Comparison of ENCODE assay signal across 27 mouse cellular contexts in the genomic region with DNA sequence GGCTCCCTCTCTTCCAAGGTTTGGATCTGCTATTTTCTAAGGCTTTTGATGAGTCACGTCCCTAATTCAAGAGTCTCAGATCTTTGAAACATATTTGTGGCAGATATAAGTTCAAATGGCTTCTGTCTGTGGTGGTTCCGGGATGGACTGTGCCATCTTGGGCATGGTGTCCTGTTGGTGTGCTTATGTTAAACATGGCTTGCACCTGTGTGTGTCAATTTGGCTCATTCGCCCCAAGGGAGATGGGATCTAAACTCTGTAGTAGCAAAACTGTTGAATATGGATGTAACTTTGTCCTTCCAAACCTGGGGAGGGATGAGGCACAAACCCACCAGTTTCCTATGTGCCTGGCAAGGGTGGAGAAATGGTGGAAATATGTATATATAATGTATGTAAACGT.
"Had no signal": no experiment of that assay in that cellular context is flagged by ENCODE, and none has a peak within 500 bp of the region (broad histone marks: within the 10 kb centered on the region; RNA-seq: fewer than 3 reads in every experiment).

No protein-coding gene starts in this region.

- H3K36me3 ChIP-seq: embryonic facial prominence, embryonic 10.5 days; embryonic facial prominence, embryonic 12.5 days; embryonic facial prominence, embryonic 13.5 days; embryonic facial prominence, embryonic 15.5 days; forebrain, embryonic 10.5 days; forebrain, embryonic 12.5 days; forebrain, embryonic 15.5 days; heart, embryonic 10.5 days had no signal

- H3K4me1 ChIP-seq: embryonic facial prominence, embryonic 10.5 days; embryonic facial prominence, embryonic 12.5 days; embryonic facial prominence, embryonic 13.5 days; embryonic facial prominence, embryonic 15.5 days; forebrain, embryonic 12.5 days; forebrain, embryonic 15.5 days had no signal

- H3K27ac ChIP-seq: embryonic facial prominence, embryonic 10.5 days; embryonic facial prominence, embryonic 12.5 days; embryonic facial prominence, embryonic 13.5 days; embryonic facial prominence, embryonic 15.5 days; forebrain, embryonic 10.5 days; forebrain, embryonic 12.5 days; forebrain, embryonic 13.5 days; forebrain, embryonic 15.5 days; gastrocnemius, adult 2 months; heart, adult 2 months; heart, embryonic 10.5 days had no signal

- DNase-seq: cerebellum, adult 2 months; cerebellum, adult 8-10 months; cerebellum, adult 9-10 months; cerebellum, adult 9-11 months; cerebellum, postnatal 25 days; cerebellum, postnatal 36 days; embryo, embryonic 11 days; forebrain, postnatal 0 days; gastrocnemius, adult 2 months; gastrocnemius, postnatal 10 days; gastrocnemius, postnatal 14 days; gastrocnemius, postnatal 25 days; gastrocnemius, postnatal 36 days; heart, adult 18-20 months; heart, adult 2 months had no signal

- H3K9ac ChIP-seq: embryonic facial prominence, embryonic 12.5 days; embryonic facial prominence, embryonic 13.5 days; embryonic facial prominence, embryonic 15.5 days; forebrain, embryonic 12.5 days; forebrain, embryonic 13.5 days; forebrain, embryonic 15.5 days; forebrain, postnatal 0 days had no signal

- H3K4me3 ChIP-seq: embryonic facial prominence, embryonic 10.5 days; embryonic facial prominence, embryonic 12.5 days; embryonic facial prominence, embryonic 13.5 days; embryonic facial prominence, embryonic 15.5 days; erythroblast, embryonic 14.5 days; forebrain, embryonic 10.5 days; forebrain, embryonic 12.5 days; forebrain, embryonic 13.5 days; forebrain, embryonic 15.5 days; gastrocnemius, adult 2 months; heart, adult 2 months; heart, embryonic 10.5 days had no signal

- H3K4me2 ChIP-seq: embryonic facial prominence, embryonic 12.5 days; embryonic facial prominence, embryonic 13.5 days; embryonic facial prominence, embryonic 15.5 days; forebrain, embryonic 12.5 days; forebrain, embryonic 13.5 days; forebrain, embryonic 15.5 days had no signal

- H3K27me3 ChIP-seq: embryonic facial prominence, embryonic 12.5 days; embryonic facial prominence, embryonic 13.5 days; embryonic facial prominence, embryonic 15.5 days; forebrain, embryonic 12.5 days; forebrain, embryonic 13.5 days; forebrain, embryonic 15.5 days had no signal

- H3K9me3 ChIP-seq: embryonic facial prominence, embryonic 10.5 days; embryonic facial prominence, embryonic 12.5 days; embryonic facial prominence, embryonic 13.5 days; embryonic facial prominence, embryonic 15.5 days; forebrain, embryonic 10.5 days; forebrain, embryonic 12.5 days; forebrain, embryonic 13.5 days; forebrain, embryonic 15.5 days; heart, embryonic 10.5 days had no signal

- ATAC-seq: forebrain, embryonic 13.5 days; forebrain, embryonic 14.5 days; forebrain, embryonic 15.5 days; forebrain, embryonic 16.5 days; forebrain, postnatal 0 days had no signal
